Mouse (Mus musculus) A20 (cell line): ENCODE measurements around the gene Ceacam19.
"Not testable (repeated sequence)": the region's sequence is repeated elsewhere in the genome, so short reads cannot be mapped to it uniquely, and the experiment has no call there.

Source experiments
- DNase-seq: peaks from one replicate; pipeline ENCODE4 v3.0.0-alpha.2; 2011; ENCODE audit warnings: low read depth, low spot score

Ceacam19 gene

GRCm38 (mm10) chr7:19887849-19888248 lies at the start of gene Ceacam19:
TSS of gene Ceacam19 (minus strand) at chr7:19887965.
- DNase-seq: no peak

DNA sequence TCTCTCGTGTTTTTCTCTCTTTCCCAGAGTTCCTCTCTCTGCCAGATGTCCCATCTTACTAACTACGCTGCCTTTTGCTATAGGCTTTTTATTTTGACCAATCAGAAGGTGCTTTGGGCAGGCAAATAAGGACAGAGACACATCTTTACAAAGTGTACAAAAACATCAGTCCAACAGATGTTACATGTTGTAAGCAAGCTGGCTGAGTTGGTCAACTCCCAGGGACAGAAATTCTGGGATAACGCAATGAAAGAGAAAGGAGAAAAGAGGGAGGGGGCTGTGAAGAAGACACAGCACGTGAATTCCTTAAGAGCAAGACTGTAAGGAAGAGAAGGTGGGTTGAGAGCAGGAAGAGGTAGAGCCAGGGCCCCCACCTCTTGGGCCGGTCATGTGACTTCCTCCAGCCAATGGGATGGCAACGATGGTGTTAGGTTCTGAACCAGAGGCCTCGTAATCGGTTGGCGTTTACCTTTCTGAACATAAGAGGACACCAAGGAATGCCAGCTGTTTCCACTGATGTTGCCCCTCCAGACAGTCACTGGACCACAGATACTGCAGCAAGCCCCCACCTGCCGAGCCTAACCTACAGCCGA lies 49.6 kb upstream of the Ceacam19 start:
- no peak for DNase-seq

DNA sequence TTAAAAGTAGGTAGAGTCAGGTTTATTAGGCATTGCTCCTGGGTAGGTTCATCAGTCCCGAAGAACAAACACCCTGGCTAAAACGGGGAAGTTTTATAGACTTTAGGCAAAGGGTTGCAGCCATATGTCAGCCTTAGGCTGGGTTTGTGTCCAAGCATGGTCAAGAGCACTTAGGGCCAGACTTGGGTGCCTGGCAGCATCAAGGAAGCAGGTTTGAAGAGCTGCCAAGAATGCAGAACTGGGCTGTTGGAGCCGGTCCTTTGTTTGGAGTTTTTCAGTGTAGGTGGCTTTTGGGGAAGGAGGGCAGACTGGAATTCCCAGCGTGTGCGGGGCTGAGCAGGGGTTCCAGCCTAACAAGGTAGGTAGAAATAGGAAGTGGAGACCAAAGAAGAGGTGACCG lies 48.2 kb upstream of the Ceacam19 start:
- DNase-seq: no peak

DNA sequence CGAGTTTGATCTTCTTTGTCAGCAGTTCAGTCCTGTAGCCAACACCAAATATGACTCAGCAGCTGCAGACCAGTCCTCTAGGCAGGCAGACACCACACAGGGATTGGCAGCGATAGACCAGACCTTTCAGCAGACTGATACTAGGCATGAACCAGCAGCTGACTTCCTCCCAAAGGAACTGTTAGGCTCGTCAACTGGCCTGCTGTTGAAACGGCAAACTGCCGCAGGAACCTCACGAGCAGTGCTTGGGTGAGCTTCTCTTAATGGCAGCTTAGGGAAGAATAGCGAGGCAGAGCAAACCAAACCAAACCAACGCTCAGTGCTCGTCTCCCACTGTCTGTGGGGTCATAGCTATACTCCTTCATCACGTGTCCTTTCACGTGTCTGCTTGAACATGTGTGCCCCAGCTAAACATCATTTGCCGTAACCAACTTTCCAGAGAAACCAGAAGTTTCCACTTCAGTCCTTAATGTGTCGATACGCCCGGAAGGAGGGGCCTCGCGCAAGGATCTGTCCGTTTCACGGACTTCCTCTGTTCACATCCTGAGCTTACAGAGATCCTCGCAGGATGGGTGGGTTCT lies 47.5 kb upstream of the Ceacam19 start:
- DNase-seq: no peak

DNA sequence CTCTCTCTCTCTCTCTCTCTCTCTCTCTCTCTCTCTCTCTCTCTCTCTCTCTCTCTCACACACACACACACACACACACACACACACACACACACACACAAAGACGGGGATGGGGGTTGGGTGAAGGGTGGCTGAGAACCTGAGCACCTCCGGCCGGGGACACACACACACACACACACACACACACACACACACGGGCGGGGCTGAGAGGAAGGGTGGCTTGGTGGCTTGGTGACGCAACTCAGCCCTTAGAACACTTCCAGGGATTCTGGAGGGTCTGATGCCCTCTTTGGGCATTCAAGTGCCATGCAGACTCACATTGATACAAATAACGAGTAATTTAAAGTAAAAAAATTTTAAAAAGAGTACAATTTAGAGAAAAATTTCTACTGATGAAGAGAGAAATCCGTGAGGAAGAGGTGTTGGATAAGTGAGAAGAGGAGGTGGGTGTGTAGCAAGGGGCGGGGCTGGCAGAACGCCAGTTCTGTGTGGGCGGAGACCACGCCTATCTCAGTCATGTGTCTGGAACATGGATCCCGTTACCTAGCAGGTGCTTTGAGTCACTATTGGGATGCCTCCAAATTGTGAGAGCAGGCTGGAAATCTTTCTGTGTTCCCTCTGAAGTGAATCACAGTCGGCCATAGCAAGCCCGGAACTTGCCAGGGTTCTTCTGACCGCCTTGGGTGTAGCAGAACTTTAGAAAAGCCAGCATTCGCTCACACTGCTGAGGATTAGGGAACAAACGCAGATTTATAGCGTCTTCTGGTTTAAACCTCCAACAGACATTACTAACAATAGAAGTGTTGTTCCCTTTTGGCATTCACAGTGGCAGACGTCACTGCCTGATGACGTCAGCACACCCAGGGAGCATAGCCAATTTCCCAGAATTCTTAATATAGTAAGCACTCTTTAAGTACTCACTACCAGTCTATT lies 45.4 kb upstream of the Ceacam19 start:
- DNase-seq: peak; percentile 12

GRCm38 (mm10) chr7:19932133-19932876 lies 44.5 kb upstream of the Ceacam19 start:
- no peak for DNase-seq

- not testable (repeated sequence) for DNase-seq
Measured at GRCm38 (mm10) chr7:19930481-19930880, 42.7 kb upstream of the Ceacam19 start.

- no peak for DNase-seq
Measured at GRCm38 (mm10) chr7:19928486-19928885, 40.7 kb upstream of the Ceacam19 start.

- DNase-seq: no peak
Measured at GRCm38 (mm10) chr7:19926849-19927480, 39.2 kb upstream of the Ceacam19 start.

DNA sequence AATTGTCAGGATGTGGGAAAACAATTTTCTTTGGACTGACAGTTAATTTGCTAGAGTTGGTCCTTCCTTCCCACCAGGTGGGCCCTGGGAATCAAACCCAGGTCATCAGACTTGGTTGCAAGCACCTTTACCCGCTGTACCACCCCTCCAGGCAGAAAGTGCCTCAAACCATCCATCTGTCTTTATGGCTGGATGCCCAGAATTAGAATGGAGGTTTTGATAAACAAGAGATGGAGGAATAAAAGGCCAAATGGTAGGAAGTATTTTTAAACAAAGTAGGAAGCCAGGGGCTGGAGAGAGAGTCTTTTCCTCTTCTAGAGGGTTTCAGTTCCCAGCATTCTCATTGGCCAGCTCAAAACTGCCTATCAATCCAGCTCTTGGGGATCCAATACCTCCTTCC lies 37.6 kb upstream of the Ceacam19 start:
- no peak for DNase-seq

DNA sequence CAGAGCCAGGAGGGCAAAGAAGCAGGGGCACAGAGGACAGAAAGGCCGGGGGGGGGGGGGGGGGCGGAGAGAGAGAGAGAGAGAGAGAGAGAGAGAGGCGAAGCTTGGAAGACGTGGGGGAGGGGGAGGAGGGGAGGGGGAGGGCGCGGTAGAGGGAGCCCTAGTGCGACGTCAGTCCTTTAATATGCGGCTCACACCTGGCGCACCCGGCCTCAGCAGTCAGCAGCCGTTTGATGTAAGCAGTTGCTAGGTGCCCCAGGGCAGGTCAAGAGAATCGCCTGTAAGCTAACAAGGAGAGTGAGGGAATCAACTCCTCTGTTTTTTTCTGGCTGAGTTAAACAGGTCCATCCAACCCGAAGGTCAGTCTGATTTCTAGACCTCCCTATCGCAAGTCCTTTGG lies 36.0 kb upstream of the Ceacam19 start:
- peak; percentile 25 for DNase-seq

GRCm38 (mm10) chr7:19923354-19923753 lies 35.6 kb upstream of the Ceacam19 start:
- peak; percentile 30 for DNase-seq

GRCm38 (mm10) chr7:19920506-19921261 lies 32.9 kb upstream of the Ceacam19 start, which contains the start of gene Pvr:
TSS of gene Pvr (minus strand) at chr7:19921160.
- DNase-seq: no peak

GRCm38 (mm10) chr7:19920166-19920505 lies 32.4 kb upstream of the Ceacam19 start:
- no peak for DNase-seq

GRCm38 (mm10) chr7:19914558-19914957 lies 26.8 kb upstream of the Ceacam19 start:
- no peak for DNase-seq

- no peak for DNase-seq
Measured at GRCm38 (mm10) chr7:19911695-19912524, 24.1 kb upstream of the Ceacam19 start.

DNA sequence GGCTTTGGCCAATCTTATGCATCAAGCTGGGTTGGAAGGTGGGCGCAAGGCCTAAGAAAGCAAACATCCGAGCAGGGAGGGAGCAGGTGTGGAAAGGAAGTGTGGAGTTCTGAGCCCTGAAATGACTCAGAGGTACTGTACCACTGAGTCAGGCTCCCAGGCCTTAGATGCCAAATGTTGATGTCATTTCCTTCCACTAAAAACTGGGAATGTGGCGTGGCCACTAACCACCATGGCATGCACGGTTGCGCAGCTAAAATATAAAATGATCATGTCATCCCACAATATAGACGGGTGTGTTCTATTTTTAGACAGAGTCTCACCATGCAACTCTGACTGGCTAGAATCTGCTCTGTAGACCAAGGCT lies 23.5 kb upstream of the Ceacam19 start:
- no peak for DNase-seq

DNA sequence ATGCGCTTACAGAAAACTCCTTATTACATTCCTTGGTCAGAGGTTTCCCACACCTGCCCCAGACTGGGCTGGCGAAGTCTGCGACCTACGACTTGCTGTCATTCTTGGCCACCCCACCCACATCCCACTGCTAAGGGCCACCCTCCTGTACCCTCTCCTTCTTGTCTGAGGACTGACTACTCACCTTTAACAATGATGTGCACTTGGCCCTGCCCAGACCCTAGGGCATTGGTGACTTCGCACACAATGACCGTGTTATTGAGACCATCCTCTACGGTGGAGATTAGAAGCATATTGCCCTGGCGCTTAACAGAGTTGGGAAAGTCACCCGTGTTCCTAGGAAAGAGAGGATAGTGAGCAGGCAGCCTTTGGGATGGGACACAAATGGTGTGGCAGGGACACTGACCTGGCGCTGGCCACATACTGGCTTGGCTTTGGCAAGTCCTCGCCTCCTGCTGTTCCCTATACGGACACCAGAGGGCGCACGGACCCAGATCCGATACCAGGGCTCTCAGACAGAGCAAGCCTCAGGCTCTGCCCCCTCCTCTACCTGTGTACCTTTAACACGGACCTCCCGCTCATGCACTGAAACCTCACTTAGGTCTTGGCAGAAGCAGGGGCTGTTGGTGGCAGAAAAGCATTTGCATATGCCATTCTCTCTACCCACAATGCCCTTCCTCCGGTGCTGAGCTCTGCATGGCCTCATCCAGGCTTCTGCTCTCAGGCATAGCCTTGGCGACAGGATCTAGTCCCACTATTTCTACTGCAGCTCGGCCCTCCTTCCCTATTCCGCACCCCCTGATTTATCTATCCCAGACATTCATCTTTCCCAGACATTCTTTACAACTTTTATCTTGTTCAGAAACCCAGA lies 22.9 kb upstream of the Ceacam19 start:
- peak; percentile 73 for DNase-seq

DNA sequence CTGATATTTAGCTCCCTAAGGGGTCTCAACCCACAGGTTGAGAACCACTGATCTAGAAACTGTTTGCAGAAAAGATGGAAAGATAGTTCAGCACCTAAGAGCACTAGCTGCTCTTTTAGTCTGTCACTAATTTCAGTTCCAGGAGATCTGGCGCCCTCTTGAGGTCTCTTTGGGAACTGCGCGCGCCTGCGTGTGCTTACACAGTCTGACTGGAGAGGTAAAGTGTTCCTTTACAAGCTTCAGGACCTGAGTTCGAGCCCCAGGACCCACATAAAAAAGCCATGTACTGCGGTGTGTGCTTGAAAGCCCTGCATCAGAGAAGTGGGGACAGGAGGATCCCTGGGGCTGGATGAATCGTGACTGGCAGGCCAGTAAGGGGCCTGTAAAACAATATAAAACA lies 2.1 kb upstream of the Ceacam19 start:
- peak; percentile 80 for DNase-seq
